Mouse (Mus musculus): Measurements from ENCODE around the gene Slc37a2.

GRCm38 (mm10) chr9:37235951-37236737, 19.4 kb downstream of the Slc37a2 start:
- no peak for TF ChIP-seq CTCF (conservative IDR thresholded peaks at IDR 0.05 in 1 of 2, IDR thresholded peaks at IDR 0.05 in 1 of 2; ENCODE audit: low read depth in 2 of 2, low read length in 2 of 2)
- no peak for TF ChIP-seq BHLHE40 (IDR thresholded peaks at IDR 0.05; ENCODE audit: low read depth, low read length)
- TF ChIP-seq MAX (IDR thresholded peaks at IDR 0.05; ENCODE audit: low read length) = no peak
- no peak for TF ChIP-seq POLR2A (IDR thresholded peaks at IDR 0.05; ENCODE audit: low read depth, low read length)

All from CH12.LX (cell line).